Mouse (Mus musculus): ENCODE measurements around the gene Ankrd63. TPM values are rescaled to one million over a fixed set of nuclear protein-coding genes. Genes with fewer than 3 reads are reported as not detected.
A peak's percentile ranks its signal among the peaks of the same experiment; 100 is the strongest.

The Ankrd63 gene
- polyA plus RNA-seq, 1 experiment from 2014 or later, result 0.67 TPM

GRCm38 (mm10) chr2:118686693-118687092 is 17.1 kb downstream of the Ankrd63 start:
- 49% methylated on average over 8 of the region's 8 CpGs for WGBS
- H3K27me3 ChIP-seq (replicated peaks), result peaks cover 39% of the 10 kb centered on the region
- no peaks in the 10 kb centered on the region for H3K9me3 ChIP-seq

DNA sequence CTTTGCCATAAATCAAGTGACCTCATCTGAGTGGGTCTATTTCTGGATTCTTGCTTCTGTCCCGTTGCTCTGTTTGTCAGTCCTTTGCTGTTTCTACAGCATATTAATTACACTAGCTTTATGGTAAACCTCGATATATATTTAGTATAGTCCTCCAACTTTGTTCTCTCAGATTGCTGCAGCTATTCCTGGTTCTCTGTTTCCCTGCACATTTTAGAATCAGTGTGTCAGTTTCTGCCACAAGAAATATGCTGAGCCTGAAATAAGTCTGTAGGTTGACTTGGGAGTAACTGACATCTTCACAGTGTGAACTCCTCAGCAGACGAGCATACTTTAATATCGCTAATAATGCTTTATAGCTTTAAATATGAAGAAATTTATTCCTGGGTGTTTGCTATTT is 18.7 kb downstream of the Ankrd63 start:
- Histone ChIP-seq H3K4me3 (no peak overlapping the region), H3K9me3 (no peaks in the 10 kb centered on the region), H3K27ac (replicated peaks) (no peak overlapping the region), H3K27me3 (replicated peaks) (peaks cover 42% of the 10 kb centered on the region), H3K4me2 (no peak overlapping the region), H3K36me3 (no peaks in the 10 kb centered on the region), H3K4me1 (peaks cover 23% of the 10 kb centered on the region), H3K9ac (0 out of 2 replicates have a peak overlapping the region, but pooled peaks have one; percentile 33)
- ATAC-seq (ENCODE audit: extremely low read depth, insufficient number of reproducible peaks, low FRiP score, low TSS enrichment), result no peak
- 71% methylated on average over 4 of the region's 4 CpGs for WGBS

More at GRCm38 (mm10) chr2:118686693-118687092, 17.1 kb downstream of the Ankrd63 start:
- H3K9ac ChIP-seq, result no peak overlapping the region
- H3K4me3 ChIP-seq, result no peak overlapping the region
- no peak overlapping the region for H3K27ac ChIP-seq (replicated peaks)
- H3K4me1 ChIP-seq, result peaks cover 23% of the 10 kb centered on the region
- H3K4me2 ChIP-seq, result no peak overlapping the region
- H3K36me3 ChIP-seq, result no peaks in the 10 kb centered on the region
- ATAC-seq (ENCODE audit: extremely low read depth, insufficient number of reproducible peaks, low FRiP score, low TSS enrichment), result no peak

DNA sequence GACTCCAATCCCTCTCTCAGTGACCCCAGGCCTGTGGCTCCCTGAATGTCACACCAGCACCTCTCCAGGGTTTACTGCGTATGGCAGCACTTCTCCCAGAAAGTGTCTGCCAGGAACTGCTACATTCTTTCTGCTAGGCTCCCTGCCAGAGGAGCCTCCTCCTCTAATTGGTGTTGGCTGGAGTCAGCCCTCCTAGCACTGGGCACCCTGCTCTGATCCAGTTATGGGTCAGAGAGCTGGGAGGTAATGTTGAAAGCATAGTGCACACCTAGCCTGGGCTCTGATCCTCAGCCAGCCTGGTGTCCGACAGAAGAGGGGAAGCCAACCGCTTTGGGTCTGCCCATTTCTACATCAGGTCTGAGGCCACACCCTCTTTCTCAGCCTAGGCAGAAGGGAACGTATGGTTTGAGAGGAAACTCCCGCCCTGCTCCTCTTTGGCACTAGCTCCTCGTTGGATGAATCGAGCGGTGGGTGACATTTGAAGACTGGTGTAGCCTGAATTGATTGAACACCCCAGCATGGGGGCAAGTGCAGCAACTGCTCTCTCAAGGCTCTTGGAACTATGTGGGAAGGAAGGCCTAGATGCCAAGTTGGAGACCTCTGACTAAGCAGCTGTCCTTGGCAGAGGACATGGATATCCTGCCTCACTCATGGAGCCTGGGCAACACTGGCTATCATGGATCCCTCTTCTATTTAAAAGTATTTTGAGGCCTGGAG is 21.1 kb downstream of the Ankrd63 start:
- Histone ChIP-seq H3K4me2 (no peak overlapping the region), H3K27me3 (replicated peaks) (peaks cover 47% of the 10 kb centered on the region), H3K36me3 (no peaks in the 10 kb centered on the region), H3K27ac (replicated peaks) (peak overlapping the region; percentile 51), H3K4me1 (peaks cover 27% of the 10 kb centered on the region), H3K4me3 (no peak overlapping the region), H3K9ac (no peak overlapping the region), H3K9me3 (no peaks in the 10 kb centered on the region)
- 40% methylated on average over 8 of the region's 8 CpGs for WGBS
- ATAC-seq (ENCODE audit: extremely low read depth, insufficient number of reproducible peaks, low FRiP score, low TSS enrichment), result peak; percentile 31; the same call in 1 of the 2 replicates

DNA sequence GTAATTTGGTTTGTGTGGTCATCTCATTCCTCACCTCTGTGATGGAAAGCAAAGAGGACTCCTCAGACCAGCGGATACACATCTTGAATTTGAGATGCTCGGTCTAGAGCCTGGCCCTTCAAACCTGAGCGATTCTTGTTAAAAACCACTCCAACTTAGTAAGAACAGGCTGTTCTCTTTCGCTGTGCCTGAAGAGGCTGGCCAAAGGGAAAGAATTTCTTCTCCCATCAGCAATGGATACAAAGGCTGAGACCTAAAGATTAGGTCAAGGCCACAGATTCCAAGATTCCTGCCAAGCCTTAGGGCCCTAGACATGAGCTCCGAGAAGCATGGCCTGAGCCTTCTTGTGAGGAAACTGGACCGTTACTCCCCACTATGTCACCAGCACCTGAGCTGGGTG is 22.8 kb downstream of the Ankrd63 start:
- no peak overlapping the region for H3K9ac ChIP-seq
- peaks cover 31% of the 10 kb centered on the region for H3K4me1 ChIP-seq
- H3K4me3 ChIP-seq, result no peak overlapping the region
- no peak overlapping the region for H3K27ac ChIP-seq (replicated peaks)
- 86% methylated on average over 6 of the region's 6 CpGs for WGBS
- H3K27me3 ChIP-seq (replicated peaks), result peaks cover 62% of the 10 kb centered on the region
- H3K36me3 ChIP-seq, result no peaks in the 10 kb centered on the region
- H3K9me3 ChIP-seq, result no peaks in the 10 kb centered on the region
- H3K4me2 ChIP-seq, result no peak overlapping the region
- ATAC-seq (ENCODE audit: extremely low read depth, insufficient number of reproducible peaks, low FRiP score, low TSS enrichment), result no peak

GRCm38 (mm10) chr2:118679577-118679976 is 24.2 kb downstream of the Ankrd63 start:
- Histone ChIP-seq H3K9me3 (no peaks in the 10 kb centered on the region), H3K4me1 (peaks cover 31% of the 10 kb centered on the region), H3K27me3 (replicated peaks) (peaks cover 76% of the 10 kb centered on the region), H3K27ac (replicated peaks) (no peak overlapping the region), H3K9ac (no peak overlapping the region), H3K36me3 (no peaks in the 10 kb centered on the region), H3K4me2 (no peak overlapping the region), H3K4me3 (no peak overlapping the region)
- ATAC-seq (ENCODE audit: extremely low read depth, insufficient number of reproducible peaks, low FRiP score, low TSS enrichment), result no peak
- WGBS, result 68% methylated on average over 3 of the region's 3 CpGs

DNA sequence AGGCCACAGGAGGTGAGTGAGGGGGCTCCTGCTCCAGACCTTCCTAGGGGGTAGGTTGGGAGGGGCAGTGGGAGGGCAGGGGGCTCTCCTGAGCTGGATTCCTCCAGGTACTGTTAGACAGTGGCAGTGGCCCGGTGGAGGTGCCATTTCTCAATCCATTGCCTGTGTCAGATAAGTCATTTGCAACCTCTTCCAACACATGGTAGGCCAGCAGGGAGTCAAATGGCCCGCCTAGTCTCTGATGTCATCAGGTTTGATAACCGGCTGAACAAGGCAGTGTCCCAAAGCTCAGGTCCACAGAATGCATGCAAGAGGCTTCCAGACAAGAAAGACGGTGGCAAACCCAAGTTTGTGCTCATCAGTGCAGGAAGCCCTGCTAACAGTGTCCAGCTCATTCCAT is 25.9 kb downstream of the Ankrd63 start:
- Histone ChIP-seq H3K4me3 (peak overlapping the region; percentile 62), H3K27me3 (replicated peaks) (peaks cover 89% of the 10 kb centered on the region), H3K27ac (replicated peaks) (no peak overlapping the region), H3K4me1 (peaks cover 26% of the 10 kb centered on the region), H3K9me3 (no peaks in the 10 kb centered on the region), H3K9ac (peak overlapping the region; percentile 83), H3K36me3 (no peaks in the 10 kb centered on the region), H3K4me2 (peak overlapping the region; percentile 99)
- no peak for ATAC-seq (ENCODE audit: extremely low read depth, insufficient number of reproducible peaks, low FRiP score, low TSS enrichment)
- WGBS, result 19% methylated on average over 4 of the region's 4 CpGs

DNA sequence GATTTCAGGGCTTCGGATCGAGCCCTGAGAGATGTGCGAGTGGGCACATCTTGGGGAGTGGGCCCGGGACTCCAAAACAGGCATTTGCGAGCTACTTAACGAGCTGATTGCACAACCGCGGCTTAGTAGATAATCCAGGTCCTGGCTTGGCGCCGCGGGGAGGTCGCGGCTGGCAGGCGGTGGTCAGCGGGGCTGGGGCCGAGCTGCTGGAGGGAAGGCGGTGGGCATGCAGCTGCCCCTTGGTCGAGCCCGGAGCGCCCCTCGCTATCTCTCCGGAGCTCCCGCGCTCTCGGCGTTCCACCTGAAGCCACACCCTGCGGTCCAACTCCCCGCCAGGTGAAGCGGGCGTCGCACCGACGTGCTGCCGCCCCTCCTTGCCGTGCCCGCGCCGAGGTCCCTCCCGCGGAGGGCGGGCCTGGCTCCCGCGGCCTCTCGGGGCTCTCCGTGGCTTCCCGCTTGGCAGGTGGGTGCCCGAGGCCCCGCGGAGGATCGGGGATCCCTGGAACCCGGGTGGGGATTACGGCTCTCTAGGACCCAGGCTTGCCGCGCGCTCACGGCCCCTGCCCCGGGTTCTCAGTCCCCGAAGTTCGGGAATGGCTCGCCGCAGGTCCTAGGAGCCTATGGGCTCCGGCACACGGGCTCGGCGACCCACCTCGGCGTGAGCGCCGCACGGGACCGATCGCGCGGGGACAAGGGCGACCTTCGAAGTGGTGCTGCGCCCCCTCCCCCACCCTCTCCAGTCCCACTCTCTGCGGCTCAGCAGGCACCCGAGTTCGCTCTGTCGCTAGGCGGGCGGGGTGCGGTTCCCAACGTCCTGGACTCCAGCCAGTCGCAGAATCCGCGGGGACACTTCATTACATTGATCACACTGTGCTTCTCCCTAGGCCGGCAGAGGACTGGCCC is 26.7 kb downstream of the Ankrd63 start:
- Histone ChIP-seq H3K4me2 (peak overlapping the region; percentile 99), H3K9ac (peak overlapping the region; percentile 83), H3K4me3 (peak overlapping the region; percentile 62), H3K4me1 (peaks cover 19% of the 10 kb centered on the region), H3K27ac (replicated peaks) (no peak overlapping the region), H3K27me3 (replicated peaks) (peaks cover 97% of the 10 kb centered on the region), H3K9me3 (no peaks in the 10 kb centered on the region), H3K36me3 (no peaks in the 10 kb centered on the region)
- 1% methylated on average over 84 of the region's 89 CpGs for WGBS
- ATAC-seq (ENCODE audit: extremely low read depth, insufficient number of reproducible peaks, low FRiP score, low TSS enrichment), result no peak; the same call in 1 of the 2 replicates

DNA sequence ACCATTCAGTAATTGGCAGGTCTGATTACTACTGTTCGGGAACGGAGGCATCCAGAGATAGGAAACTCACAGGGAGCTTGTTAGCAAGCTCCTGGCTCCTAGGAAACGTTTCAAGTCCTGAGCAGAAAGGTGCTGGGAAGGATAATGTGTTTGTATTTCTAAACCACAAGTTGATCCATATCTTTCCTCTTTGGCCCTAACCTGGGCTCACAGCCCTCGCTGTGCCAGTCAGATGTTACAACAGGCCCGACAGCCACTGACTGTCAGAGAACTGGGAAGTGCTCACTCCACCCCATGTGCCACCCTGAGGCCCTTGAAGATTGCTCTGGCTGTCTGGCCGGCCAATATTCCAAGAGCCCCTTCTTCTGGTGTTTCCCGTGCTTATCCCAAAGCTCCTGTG is 29.3 kb downstream of the Ankrd63 start:
- H3K9ac ChIP-seq, result no peak overlapping the region
- H3K27me3 ChIP-seq (replicated peaks), result peaks cover 86% of the 10 kb centered on the region
- WGBS, result 22% methylated on average over 7 of the region's 7 CpGs
- no peak overlapping the region for H3K4me2 ChIP-seq
- no peak overlapping the region for H3K4me3 ChIP-seq
- H3K4me1 ChIP-seq, result peaks cover 30% of the 10 kb centered on the region
- no peak for ATAC-seq (ENCODE audit: extremely low read depth, insufficient number of reproducible peaks, low FRiP score, low TSS enrichment)
- H3K36me3 ChIP-seq, result no peaks in the 10 kb centered on the region
- no peak overlapping the region for H3K27ac ChIP-seq (replicated peaks)
- no peaks in the 10 kb centered on the region for H3K9me3 ChIP-seq

GRCm38 (mm10) chr2:118673686-118674465 is 29.9 kb downstream of the Ankrd63 start:
- no peak overlapping the region for H3K4me3 ChIP-seq
- H3K4me2 ChIP-seq, result no peak overlapping the region
- 34% methylated on average over 15 of the region's 15 CpGs for WGBS
- H3K4me1 ChIP-seq, result peaks cover 36% of the 10 kb centered on the region
- H3K36me3 ChIP-seq, result no peaks in the 10 kb centered on the region
- no peak overlapping the region for H3K27ac ChIP-seq (replicated peaks)
- no peak for ATAC-seq (ENCODE audit: extremely low read depth, insufficient number of reproducible peaks, low FRiP score, low TSS enrichment)
- no peak overlapping the region for H3K9ac ChIP-seq
- H3K27me3 ChIP-seq (replicated peaks), result peaks cover 80% of the 10 kb centered on the region
- H3K9me3 ChIP-seq, result no peaks in the 10 kb centered on the region

DNA sequence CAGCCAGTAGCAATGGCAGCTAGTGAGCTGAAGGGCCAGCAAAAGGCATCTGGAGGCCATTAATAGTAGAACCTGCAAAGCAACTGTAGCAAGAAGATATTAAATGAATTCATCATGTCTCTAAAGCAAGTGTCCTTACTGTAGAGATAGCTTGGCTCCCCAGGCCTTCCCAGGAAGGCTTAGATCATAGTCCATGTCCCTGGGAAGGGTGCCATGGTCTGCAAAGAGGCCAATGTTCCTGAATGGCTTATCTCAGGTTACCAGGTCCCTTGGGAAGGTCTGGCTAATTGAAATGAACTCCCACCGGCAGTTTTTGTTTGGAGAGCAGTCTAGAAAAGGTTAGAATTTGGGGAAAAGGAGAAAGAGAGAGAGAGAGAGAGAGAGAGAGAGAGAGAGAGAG is 32.0 kb downstream of the Ankrd63 start:
- peaks cover 59% of the 10 kb centered on the region for H3K27me3 ChIP-seq (replicated peaks)
- no peak for ATAC-seq (ENCODE audit: extremely low read depth, insufficient number of reproducible peaks, low FRiP score, low TSS enrichment)
- WGBS, result 64% methylated on average over 1 of the region's 1 CpGs

GRCm38 (mm10) chr2:118669785-118670184 is 34.0 kb downstream of the Ankrd63 start:
- H3K9ac ChIP-seq, result no peak overlapping the region
- no peaks in the 10 kb centered on the region for H3K9me3 ChIP-seq
- peak overlapping the region; percentile 50; the same call in 1 of the 2 replicates for H3K27ac ChIP-seq (replicated peaks)
- WGBS, result 30% methylated on average over 2 of the region's 2 CpGs
- ATAC-seq (ENCODE audit: extremely low read depth, insufficient number of reproducible peaks, low FRiP score, low TSS enrichment), result no peak
- peaks cover 44% of the 10 kb centered on the region for H3K27me3 ChIP-seq (replicated peaks)
- H3K4me1 ChIP-seq, result peaks cover 49% of the 10 kb centered on the region
- H3K36me3 ChIP-seq, result no peaks in the 10 kb centered on the region
- H3K4me3 ChIP-seq, result no peak overlapping the region
- 0 out of 2 replicates have a peak overlapping the region, but pooled peaks have one; percentile 1 for H3K4me2 ChIP-seq

More for the DNA sequence above, 32.0 kb downstream of the Ankrd63 start:
- Histone ChIP-seq H3K4me3 (no peak overlapping the region), H3K4me1 (peaks cover 34% of the 10 kb centered on the region), H3K9me3 (no peaks in the 10 kb centered on the region), H3K36me3 (no peaks in the 10 kb centered on the region), H3K4me2 (no peak overlapping the region), H3K27ac (replicated peaks) (no peak overlapping the region), H3K9ac (no peak overlapping the region)

All from heart, embryonic 13.5 days (tissue).